Mouse (Mus musculus) midbrain, postnatal 0 days (tissue): ENCODE results near the gene Klhl29. TPM values are rescaled to one million over a fixed set of nuclear protein-coding genes. Genes with fewer than 3 reads are reported as not detected.

Source experiments
- ATAC-seq: fragments of 200-750 bp; cut with Nextera tagmentation; 2 replicates; pipeline ENCODE4 v1.8.0; 2017; ENCODE audit warnings: moderate number of reproducible peaks, mild to moderate bottlenecking, moderate TSS enrichment, moderate library complexity; ENCODE audit not compliant: low FRiP score
- DNase-seq: peaks from one replicate; pipeline ENCODE4 v3.0.0-alpha.2; 2015; ENCODE audit warnings: low spot score
- H3K27ac ChIP-seq: fragments of 300-500 bp; sonication (generic); 2 replicates; pipeline ENCODE4 v1.5.1; 2014; ENCODE audit warnings: low read depth, mild to moderate bottlenecking, low read length, mixed read lengths
- H3K27me3 ChIP-seq: fragments of 300-500 bp; sonication (generic); 2 replicates; pipeline ENCODE4 v1.6.1; 2014; ENCODE audit warnings: low read length, control low read depth, mixed read lengths; ENCODE audit not compliant: insufficient read depth
- H3K36me3 ChIP-seq: fragments of 300-500 bp; sonication (generic); 2 replicates; pipeline ENCODE4 v1.6.1; 2014; ENCODE audit warnings: low read length, control low read depth, mixed read lengths; ENCODE audit not compliant: insufficient read depth
- H3K4me1 ChIP-seq: fragments of 300-500 bp; sonication (generic); 2 replicates; pipeline ENCODE4 v1.6.1; 2014; ENCODE audit warnings: mild to moderate bottlenecking, control low read depth, antibody characterized with exemption, low read length, mixed read lengths; ENCODE audit not compliant: insufficient read depth
- H3K4me2 ChIP-seq: fragments of 300-500 bp; sonication (generic); 2 replicates; pipeline ENCODE4 v1.6.1; 2014; ENCODE audit warnings: low read depth, mild to moderate bottlenecking, low read length, mixed read lengths; ENCODE audit not compliant: poor library complexity, severe bottlenecking
- H3K4me3 ChIP-seq: fragments of 300-500 bp; sonication (generic); 2 replicates; pipeline ENCODE4 v1.5.1; 2014; ENCODE audit warnings: low read depth, mild to moderate bottlenecking, low read length, moderate library complexity
- H3K9ac ChIP-seq: fragments of 300-500 bp; sonication (generic); replicated peaks from 2 replicates; pipeline ENCODE4 v1.6.1; 2014; ENCODE audit warnings: mild to moderate bottlenecking, low read length, moderate library complexity, mixed read lengths; ENCODE audit not compliant: poor library complexity, severe bottlenecking
- H3K9me3 ChIP-seq: fragments of 300-500 bp; sonication (generic); 2 replicates; pipeline ENCODE4 v1.6.1; 2016; ENCODE audit warnings: low read length, control low read depth
- CTCF ChIP-seq: IDR thresholded peaks from 2 replicates; pipeline ENCODE4 v1.5.1; 2016; ENCODE audit warnings: antibody characterized with exemption, mild to moderate bottlenecking
- WGBS: fragments of 180-500 bp; shearing (Covaris S2); extraction: QIAGEN DNeasy Blood & Tissue Kit; methylation state at CpG from one replicate; pipeline ENCODE4 v1.1.7; 2014; 5-methylcytosine and 5-hydroxymethylcytosine counted together
- polyA plus RNA-seq: library from polyadenylated mRNA; unstranded; fragments of >200 nt; fragmentation: Nextera tagmentation; extraction: Ambion mirVana; gene quantifications from 2 replicates; pipeline ENCODE4 v1.2.1, GENCODE M21; 2015
- total RNA-seq: library from RNA; depleted of rRNA; stranded (reverse); fragments of >200 nt; gene quantifications from 2 replicates; pipeline ENCODE4 v1.2.3, GENCODE M21; 2014

The Klhl29 gene
- total and polyA plus RNA-seq, 2 experiments from 2014 or later: 2.7 to 11.9 TPM

DNA sequence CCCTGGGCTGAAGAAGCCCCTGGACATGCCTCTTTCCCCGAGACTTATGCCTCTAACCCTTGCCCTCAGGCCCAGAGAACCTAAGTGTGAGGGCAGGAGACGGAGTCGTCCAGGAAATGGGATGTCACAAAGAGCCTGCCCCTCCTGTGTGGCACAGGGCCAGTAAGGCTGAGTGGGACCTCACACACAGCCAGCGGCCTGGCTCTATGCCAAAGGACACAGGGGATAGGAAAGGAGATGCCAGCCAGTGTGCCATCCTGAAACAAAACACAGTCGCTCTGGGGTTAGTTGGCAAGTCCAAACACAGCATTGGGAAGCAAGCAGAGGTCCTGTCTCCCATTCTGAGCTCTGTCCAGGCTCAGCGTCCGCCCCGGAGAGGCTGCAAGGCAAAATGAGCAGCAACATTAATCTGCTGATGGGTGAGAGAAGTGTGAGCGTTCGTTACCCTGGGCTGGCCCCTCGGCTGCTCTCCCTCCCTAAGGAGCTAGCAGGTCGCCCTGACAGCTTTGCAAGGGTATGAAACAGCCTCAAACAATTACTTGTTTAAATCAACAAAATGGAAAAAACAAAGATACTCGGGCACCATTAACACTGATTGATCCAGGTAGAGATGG lies 274.0 kb downstream of the Klhl29 start:
- no peak for ATAC-seq
- Histone ChIP-seq H3K4me1 (no peaks in the 10 kb centered on the region), H3K27me3 (no peaks in the 10 kb centered on the region), H3K4me2 (no peak overlapping the region), H3K4me3 (no peak overlapping the region), H3K9me3 (no peaks in the 10 kb centered on the region), H3K36me3 (peaks cover 5% of the 10 kb centered on the region; the same call in 1 of the 2 replicates), H3K9ac (no peak overlapping the region), H3K27ac (no peak overlapping the region)
- peak; percentile 71 for DNase-seq
- TF ChIP-seq CTCF: no peak
- WGBS: 61% methylated on average over 13 of the region's 13 CpGs

DNA sequence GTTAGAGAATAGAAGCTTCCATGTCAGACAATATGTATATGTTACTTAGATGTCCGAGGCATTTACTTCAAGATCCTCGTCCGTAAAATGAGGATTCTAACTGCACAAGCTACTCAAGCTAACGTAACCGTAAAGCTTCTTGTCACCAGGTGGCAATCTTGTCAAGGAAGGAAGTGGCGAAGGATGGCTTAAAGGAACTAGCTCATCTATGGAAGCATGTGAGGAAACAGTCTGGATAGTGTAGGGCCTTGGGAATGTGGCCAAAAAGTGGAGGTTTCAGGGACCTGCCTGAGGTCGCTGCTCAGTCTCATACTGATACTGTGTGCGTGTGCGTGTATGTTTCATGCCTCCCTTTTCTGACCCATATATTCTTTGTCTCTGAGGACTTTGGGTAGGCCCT lies 275.9 kb downstream of the Klhl29 start:
- Histone ChIP-seq H3K27me3 (no peaks in the 10 kb centered on the region), H3K4me3 (no peak overlapping the region), H3K36me3 (peaks cover 5% of the 10 kb centered on the region; the same call in 1 of the 2 replicates), H3K9ac (no peak overlapping the region), H3K4me2 (no peak overlapping the region), H3K9me3 (no peaks in the 10 kb centered on the region), H3K27ac (no peak overlapping the region), H3K4me1 (no peaks in the 10 kb centered on the region)
- TF ChIP-seq CTCF: peak; percentile 81
- peak; percentile 38; the same call in 1 of the 2 replicates for ATAC-seq
- WGBS: 84% methylated on average over 9 of the region's 9 CpGs
- DNase-seq: peak; percentile 64

DNA sequence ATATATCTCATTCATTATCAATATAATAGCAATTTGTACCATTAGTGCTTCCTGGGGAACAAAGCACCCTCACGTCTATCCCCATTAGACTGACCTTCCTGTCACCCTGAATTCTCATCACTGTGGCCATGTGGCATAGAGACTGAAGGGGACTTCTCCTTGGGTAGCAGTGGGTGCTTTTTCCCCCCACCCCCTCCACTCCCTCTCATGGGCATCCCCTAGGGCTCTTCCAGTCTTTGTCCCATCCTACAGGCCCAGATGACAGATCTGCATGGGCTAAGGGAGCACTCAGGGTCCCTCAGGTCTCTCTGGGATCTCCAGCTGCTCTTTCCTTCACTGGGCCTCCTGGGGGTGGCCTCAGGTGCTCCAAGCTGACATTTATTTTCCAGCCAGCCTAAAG lies 286.8 kb downstream of the Klhl29 start:
- DNase-seq (no peak), ATAC-seq (no peak)
- WGBS: 30% methylated on average over 1 of the region's 1 CpGs
- H3K4me3 ChIP-seq: no peak overlapping the region
- peaks cover 28% of the 10 kb centered on the region for H3K36me3 ChIP-seq
- H3K27ac ChIP-seq: peak overlapping the region; percentile 68
- peaks cover 2% of the 10 kb centered on the region; the same call in 1 of the 2 replicates for H3K4me1 ChIP-seq
- no peak for TF ChIP-seq CTCF
- no peak overlapping the region for H3K9ac ChIP-seq
- no peaks in the 10 kb centered on the region for H3K9me3 ChIP-seq
- H3K4me2 ChIP-seq: no peak overlapping the region
- 0 out of 2 replicates have a peak, but pooled peaks cover 3% of the 10 kb centered on the region for H3K27me3 ChIP-seq

DNA sequence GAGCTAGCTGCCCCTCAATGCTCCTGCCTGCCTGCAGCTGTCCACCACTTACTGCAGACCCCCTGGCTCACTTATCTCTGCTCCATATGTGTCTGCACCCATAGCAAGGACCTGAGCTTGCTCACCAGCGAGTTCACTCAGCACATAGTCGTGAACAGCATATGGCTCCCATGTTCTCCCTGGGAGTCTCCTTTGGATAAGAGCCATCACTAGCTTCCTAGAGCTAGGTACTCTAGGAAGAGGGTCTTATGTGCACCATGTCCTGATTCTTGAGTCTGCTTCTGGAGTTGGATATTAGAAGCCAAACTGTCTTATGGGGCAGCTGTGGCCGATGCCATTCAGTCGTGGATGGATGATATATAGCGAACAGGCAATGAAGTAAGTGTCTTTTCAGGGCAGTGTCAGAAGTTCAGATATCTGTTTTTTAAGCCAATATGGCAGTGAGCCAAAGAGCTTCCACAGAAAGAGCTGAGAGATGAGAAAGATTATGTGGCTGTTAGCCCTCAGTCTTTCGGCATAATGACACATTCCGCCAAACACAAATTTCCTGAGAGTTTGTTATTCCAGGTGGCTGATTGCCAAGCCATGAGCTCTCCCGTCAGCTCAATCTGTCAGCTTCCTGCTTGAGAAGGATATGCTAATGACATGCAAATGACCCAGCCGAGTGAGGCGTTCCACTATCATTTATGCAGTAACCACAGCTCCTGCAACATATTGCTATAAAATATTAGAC lies 287.5 kb downstream of the Klhl29 start:
- no peak overlapping the region for H3K9ac ChIP-seq
- ATAC-seq (peak; percentile 48; the same call in 1 of the 2 replicates), DNase-seq (peak; percentile 88)
- H3K27me3 ChIP-seq: 0 out of 2 replicates have a peak, but pooled peaks cover 3% of the 10 kb centered on the region
- WGBS: 24% methylated on average over 10 of the region's 10 CpGs
- peaks cover 2% of the 10 kb centered on the region; the same call in 1 of the 2 replicates for H3K4me1 ChIP-seq
- no peak overlapping the region for H3K4me3 ChIP-seq
- H3K4me2 ChIP-seq: no peak overlapping the region
- TF ChIP-seq CTCF: no peak
- H3K36me3 ChIP-seq: peaks cover 34% of the 10 kb centered on the region
- H3K27ac ChIP-seq: no peak overlapping the region
- H3K9me3 ChIP-seq: no peaks in the 10 kb centered on the region

DNA sequence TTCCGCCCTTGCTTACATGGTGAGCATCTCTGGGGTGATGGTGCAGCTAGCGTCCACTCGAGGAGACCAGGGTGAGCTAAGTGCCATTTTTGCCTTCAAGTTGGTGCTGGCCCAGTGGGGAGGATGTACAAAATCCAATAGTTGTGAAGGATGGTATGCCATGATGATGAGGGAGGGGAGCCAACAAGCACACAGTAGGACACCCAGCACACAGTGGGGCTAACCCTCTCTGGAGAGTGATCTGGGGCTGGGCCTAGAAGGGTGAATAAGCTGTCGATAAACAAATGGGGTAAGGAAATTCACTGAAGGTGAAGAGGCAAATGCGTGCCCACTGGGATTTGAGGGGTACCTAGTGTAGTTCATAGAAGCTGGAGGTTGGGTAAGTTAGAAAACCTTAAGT lies 290.8 kb downstream of the Klhl29 start:
- Histone ChIP-seq H3K36me3 (peaks cover 23% of the 10 kb centered on the region), H3K27ac (no peak overlapping the region), H3K4me3 (no peak overlapping the region), H3K27me3 (no peaks in the 10 kb centered on the region), H3K4me2 (no peak overlapping the region), H3K9me3 (no peaks in the 10 kb centered on the region), H3K9ac (no peak overlapping the region), H3K4me1 (peaks cover 2% of the 10 kb centered on the region; the same call in 1 of the 2 replicates)
- TF ChIP-seq CTCF: no peak
- no peak for ATAC-seq
- WGBS: 94% methylated on average over 5 of the region's 5 CpGs
- DNase-seq: no peak

DNA sequence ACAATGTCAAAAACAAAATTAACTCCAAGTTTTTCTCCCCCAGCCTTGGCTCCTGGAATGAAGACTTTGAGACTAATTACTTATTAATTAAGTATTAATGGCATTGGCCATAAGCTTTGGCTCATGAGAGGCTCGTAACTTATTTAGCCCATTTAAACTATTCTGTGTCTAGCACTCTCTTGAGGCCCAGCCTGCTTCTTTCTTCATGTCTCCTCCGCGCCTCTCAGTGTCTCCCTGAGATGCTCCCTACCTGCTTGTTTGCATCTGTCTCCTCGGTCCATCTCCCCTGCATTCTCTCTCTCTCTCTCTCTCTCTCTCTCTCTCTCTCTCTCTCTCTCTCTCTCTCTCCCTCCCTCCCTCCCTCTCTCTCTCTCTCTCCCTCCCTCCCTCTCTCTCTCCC lies 294.0 kb downstream of the Klhl29 start:
- ATAC-seq (no peak), DNase-seq (no peak)
- no peak overlapping the region for H3K9ac ChIP-seq
- WGBS: 96% methylated on average over 4 of the region's 4 CpGs
- no peak overlapping the region for H3K4me2 ChIP-seq
- H3K36me3 ChIP-seq: peaks cover 22% of the 10 kb centered on the region
- H3K4me1 ChIP-seq: no peaks in the 10 kb centered on the region
- H3K4me3 ChIP-seq: no peak overlapping the region
- no peaks in the 10 kb centered on the region for H3K9me3 ChIP-seq
- H3K27me3 ChIP-seq: no peaks in the 10 kb centered on the region
- no peak for TF ChIP-seq CTCF
- H3K27ac ChIP-seq: no peak overlapping the region
